Mouse (Mus musculus) spleen, embryonic (tissue): Measurements from ENCODE around the gene Trim46.

Experiments
- CTCF ChIA-PET: fragments of 350-600 bp; sonication (Branson Sonifier 250); formaldehyde crosslinking; loops from one replicate; lab custom pipeline; 2022; lab: Charles Lee

Trim46 gene

DNA sequence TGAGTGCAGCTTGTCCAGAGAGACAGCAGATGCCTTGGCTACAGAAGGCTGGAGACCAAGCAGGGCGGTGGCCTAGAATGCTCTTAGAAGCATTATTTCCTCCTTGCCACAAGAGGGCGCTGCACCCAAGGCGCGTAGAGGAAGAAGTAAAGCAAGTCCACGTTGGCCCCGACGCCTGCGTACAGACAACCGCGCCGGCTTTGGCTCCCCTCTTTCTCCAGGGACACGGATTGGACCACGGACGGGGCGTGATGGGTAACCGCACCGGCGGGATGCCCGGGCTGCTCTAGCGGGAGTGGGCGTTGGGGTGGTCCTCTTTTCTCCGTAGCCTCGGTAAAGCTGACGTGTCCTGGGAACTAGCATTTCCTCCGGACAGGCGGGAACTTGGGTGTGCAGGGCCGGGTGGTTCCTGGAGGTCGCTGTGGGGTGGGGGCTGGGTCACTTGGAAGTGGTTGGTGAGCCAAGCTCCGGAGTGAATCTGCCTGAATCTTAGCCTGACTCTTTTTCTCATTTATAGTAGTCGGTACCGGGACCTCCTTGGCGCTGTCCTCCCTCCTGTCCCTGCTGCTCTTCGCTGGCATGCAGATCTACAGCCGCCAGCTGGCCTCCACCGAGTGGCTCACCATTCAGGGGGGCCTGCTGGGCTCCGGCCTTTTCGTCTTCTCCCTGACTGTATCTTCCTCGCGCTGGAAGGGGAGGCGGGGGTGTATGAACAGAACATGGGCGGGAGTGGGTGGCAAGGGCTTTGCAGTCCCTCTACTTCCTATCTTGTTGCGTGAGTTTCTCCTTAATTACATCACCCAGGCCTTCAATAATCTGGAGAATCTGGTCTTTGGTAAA, at the start of gene Trim46:
Gene Trim46 (minus strand): TSS at position 49 of the 840 bp plus-strand sequence.
- CTCF ChIA-PET, result interaction anchor here (0.6 to 1.5 kb wide), 5 partner anchors 20 to 358 kb away, joined by 3 to 6 read pairs (median 5); partner anchors contain the start of genes Efna1 and Gba

DNA sequence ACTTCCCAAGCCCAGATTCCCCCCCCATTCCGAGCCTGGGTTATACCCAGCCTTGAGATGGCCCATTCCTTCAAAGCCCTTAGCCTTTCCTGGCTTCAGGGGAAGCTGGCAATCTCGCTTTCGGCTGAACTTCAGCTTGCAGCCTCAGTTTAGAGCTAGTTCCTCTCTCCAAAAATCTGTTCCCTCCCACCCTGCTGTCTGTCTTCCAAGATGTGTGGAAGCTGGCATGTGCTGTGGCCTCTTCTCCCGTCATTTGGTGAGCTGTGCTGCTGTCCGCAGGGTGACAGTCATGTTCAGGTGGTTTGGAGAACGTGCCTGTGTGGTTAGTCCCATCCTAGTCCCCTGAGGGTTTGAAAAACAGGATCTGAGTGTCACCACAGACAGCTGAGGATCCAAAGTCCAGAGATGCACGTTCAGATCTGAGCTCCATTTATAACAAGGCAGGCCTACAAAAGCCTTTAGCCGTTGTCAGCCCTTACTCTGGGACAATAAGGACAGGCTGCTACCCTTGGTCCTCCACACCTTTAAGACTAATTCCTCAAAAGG, 49.6 kb upstream of the Trim46 start:
- CTCF ChIA-PET, result no interaction called here

DNA sequence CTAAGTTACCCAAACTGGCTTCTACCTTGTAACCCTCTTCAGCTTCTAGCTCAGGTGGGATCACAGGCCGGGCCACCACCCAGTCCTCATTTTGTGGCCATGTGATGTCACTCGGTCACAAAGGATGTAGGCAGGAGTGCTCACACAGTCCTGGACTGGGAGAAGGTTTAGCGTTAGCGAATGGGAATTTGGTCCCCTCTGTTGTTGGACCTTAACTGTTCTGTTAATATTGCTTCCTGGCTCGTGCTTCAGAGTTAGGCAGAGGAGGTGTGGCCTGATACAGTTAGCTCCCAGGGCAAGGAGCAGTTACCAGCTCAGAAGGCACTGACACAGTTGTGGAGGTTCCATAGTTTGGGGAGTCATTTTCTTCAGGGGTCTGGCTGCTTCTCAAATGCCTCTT, 48.1 kb upstream of the Trim46 start:
- CTCF ChIA-PET, result interaction anchor here (1.0 kb wide), 1 partner anchor 45 kb away, joined by 3 read pairs; no protein-coding TSS in a partner anchor

DNA sequence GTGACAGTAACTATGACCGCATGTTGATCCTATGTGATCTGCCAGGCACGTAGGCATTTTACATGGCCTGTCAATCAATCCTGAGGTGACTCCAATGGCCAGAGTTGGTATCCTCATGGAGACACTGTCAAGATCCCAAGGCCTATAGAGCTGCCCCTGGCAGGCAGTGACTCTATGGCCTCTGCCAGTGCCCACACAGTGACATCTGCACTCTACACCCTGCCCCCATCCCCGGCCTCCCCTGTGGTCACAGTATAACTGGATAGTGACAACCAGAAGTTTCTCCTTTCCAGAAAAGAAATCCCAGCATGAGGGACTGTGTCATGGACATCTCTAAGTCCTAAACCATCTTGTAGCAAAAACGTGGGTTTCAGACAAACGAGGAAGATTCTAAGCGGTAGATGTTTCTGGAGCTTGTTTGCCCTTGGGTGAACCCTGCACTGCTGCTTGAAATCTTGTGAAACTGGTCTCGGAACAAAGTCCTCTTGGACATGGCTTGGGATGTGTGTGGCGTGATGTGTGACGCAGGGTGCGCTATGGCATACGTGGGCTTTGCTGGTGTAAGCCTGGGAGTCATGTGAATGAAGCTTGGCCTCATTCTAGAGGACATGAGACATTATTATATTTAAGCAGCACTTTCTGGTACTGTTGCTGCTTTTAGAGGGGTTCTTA, 47.3 kb upstream of the Trim46 start:
- CTCF ChIA-PET, result interaction anchor here (1.0 kb wide), 1 partner anchor 44 kb away, joined by 3 read pairs; no protein-coding TSS in a partner anchor

DNA sequence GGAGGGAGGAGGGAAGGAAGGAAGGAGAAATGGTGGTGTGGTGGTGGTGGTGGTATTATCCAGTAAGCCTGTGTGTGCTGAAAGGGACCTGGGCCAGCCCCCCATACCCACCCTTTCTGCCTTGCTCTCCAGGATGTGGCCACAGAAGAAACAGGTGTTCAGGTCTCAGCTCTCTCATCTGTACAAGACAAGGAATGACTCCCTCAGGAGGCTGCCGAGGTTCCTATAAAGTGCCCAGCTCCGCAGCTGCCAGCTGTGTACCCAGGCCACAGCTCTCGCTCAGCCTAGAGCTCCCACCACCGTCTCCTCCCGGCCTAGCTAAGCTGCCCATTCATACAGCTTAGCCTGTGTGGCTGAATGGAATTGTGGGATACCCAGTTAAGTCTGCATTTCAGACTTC, 46.2 kb upstream of the Trim46 start:
- CTCF ChIA-PET, result interaction anchor here (0.7 kb wide), 1 partner anchor 179 kb away, joined by 3 read pairs; no protein-coding TSS in a partner anchor

DNA sequence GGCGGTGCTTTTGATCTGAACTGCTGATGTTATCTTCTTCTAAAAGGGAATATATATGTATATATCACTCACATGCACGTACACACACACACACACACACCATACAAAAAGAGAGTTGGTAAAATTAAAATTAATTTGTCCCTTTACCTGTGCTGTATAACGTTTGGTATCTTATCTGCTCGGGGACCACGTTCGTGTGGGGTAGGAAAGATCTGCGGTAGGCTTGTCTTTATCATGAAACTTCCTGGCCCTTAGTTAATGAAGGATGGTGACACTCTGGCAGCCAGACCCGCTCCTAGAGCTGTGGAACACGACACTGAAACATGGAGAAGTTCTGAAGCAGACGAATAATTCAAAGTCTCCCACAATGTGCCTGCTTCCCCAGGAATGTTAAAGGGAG, 45.8 kb upstream of the Trim46 start:
- CTCF ChIA-PET, result interaction anchor here (0.7 kb wide), 1 partner anchor 179 kb away, joined by 3 read pairs; no protein-coding TSS in a partner anchor

DNA sequence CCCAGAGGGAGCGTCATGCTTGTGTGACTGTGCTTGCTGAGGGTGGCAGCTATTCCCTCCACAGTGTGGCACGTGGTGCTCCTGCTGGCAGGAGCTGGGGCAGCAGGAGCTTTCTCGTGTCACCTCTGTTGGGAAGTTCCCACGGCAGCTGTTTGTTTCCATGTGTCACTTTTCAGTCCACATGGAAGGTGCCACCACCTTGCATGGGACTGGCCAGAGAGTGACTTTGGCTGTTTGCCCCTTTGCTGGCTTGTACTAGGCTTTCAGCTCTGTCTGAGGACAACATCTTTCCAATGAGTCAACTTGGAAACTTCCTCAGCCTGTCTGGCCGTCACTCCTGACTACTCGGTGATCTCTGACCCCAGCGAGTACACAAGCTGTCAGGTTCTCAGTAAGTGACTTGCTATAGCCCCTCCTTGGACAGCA, 42.4 kb upstream of the Trim46 start:
- CTCF ChIA-PET, result no interaction called here

DNA sequence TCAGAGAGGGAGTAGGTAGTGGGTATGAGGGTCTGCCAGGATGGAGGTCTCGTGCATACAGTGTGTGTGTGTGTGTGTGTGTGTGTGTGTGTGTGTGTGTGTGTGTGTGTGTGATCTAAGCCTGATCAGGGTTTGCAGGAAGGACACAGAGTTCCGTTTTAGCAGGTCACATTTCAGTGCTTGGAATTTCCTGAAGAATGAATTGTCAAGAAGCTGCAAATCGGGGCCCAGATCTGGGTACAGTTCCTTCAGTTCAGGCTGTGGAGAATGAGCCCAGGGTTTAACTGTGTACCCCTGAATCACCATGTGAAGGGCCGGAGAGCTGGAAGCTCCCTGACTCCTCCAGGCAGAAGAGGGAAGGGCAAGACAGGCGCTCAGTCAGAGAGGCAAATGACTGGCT, 41.2 kb upstream of the Trim46 start:
- CTCF ChIA-PET, result interaction anchor here (0.6 kb wide), 2 partner anchors 37 to 237 kb away, joined by 3 to 20 read pairs; no protein-coding TSS in a partner anchor

DNA sequence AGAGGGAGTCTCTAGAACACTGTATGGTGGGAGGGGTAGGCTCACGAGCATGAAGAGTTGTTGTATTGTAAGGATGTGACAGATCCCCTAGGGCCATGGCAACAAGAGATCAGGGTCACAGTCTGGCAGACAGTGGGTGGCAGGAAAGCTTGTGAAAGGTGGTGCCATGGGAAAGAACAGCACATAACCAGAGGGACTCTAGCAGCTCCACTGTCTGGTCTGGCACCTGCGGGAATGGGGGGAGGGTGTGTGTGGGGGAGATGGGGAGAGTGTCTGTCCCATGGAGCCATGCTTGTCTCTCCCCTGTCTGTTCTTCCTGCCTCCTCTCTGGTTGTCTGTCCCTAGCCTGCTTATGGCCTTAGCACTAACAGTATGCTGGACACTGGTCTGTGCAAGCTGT, 39.4 kb upstream of the Trim46 start:
- CTCF ChIA-PET, result no interaction called here

DNA sequence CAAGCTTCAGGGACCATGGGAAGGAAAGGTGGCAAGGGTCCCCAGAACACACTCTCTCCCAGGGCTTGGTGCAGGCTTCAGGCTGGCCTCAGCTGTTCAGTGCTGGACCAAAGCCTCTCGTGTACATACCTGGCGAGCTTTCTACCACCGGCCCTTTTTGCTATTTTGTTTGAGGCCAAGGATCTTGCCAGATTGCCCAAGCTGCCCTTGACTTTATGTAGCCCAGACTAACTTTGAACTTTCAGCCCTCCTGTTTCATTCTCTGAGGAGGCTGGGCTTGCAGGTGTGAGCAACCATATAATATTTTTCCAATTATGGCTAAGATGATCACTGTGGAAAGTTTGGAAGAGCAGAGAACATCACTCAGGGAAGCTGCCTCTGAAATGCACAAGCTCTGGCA, 38.2 kb upstream of the Trim46 start:
- CTCF ChIA-PET, result interaction anchor here (0.6 to 1.1 kb wide), 2 partner anchors 15 to 21 kb away, joined by 3 read pairs; no protein-coding TSS in a partner anchor

DNA sequence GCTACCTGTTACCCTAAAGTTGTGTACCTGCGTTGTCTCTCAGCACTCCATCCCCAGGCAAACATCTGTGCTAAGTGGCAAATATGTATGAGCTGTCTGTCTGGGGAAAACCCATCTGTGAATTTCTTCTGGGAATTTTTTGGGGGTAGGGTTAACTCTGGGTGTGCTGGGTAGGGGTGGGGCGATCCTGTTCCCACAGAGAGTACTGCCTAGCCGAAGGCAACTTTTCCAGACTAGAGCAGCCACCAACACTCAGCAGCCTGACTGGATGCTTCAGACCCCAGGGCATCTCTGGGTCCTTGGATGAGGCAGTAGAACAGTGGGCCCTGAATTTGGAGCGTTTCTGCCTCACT, 36.2 kb upstream of the Trim46 start:
- CTCF ChIA-PET, result interaction anchor here (0.7 to 2.1 kb wide), 4 partner anchors 15 to 1114 kb away, joined by 3 to 12 read pairs (median 4); no protein-coding TSS in a partner anchor

DNA sequence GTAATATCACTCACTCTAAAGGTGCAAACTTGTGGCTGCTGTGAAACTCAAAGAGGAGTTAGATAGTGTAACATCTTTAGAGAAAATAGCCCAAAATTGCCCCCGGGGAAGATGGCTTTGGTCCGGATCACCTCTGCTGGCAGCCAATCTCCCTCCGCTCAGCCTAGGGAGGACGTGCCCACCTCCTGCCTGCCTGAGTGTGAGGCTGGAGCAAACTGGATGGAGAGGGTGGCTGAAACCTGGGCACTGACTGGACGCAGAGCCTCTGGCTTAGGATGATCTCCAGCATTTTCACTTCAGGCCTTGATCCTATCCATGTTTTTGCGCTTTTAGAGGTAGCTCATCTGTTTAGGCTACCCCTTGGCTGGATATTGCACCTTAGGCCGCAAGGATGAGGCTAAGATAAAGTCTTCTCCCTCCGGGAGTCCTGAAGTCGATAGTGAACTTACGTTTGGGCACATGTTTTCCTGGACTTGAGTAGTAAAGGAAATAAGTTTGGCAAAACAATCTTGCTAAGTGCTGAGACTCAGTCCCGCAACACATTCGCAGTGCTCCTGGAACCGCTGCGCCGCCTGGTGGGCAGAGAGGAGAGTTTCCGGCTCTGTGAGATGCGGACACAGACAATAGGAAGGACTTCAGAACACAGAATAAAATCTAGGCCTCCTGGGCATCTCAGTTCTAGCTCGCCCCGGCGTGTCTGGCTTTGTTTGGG, 35.6 kb upstream of the Trim46 start:
- CTCF ChIA-PET, result interaction anchor here (0.7 to 2.1 kb wide), 3 partner anchors 15 to 38 kb away, joined by 3 to 12 read pairs (median 3); no protein-coding TSS in a partner anchor

DNA sequence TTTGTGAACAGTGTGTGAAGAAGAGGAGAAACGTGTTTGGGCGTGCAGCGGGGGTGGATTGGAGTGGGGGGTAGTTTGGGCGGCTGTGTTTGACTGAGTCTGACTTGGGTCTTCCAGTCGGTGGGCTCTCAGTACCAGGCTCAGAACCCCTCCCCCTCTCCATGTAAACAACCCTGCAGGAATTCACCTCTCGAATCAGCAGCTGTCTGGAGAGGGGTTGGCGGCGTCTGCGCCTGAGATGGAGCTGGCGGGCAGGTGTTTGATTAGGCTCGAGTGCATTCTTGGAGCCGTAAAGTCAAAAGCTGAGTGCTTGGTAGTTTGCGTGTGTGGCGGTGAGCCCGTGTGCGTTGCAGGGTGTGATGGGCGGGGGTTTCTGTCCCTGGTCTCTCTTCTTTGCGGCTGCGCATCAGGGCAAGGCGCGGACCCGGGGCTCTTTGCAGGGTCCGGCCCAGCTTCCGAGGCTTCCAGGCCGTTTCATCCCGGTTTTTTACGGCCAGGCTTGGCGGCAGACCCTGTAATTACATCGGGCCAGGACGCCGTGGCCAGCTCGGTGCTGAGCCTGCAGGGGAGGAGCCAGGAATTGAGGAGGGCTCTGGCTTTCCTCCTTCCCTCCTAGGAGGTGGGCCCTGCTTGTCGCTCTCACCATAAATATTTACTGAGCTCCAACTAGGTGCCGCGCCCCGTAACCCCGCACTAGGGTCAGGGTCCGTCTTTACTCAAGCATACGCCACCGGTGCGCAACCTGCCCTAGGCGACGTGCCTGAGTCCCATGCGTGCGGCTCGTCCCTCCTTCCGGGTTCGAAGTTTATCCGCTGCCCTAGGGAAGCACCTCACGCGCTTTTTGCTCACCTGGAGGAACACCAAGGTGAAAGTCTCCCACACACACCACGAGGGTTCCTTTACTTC, 34.8 kb upstream of the Trim46 start, which contains the start of gene Efna1:
Gene Efna1 (minus strand): TSS at position 537 of the 906 bp plus-strand sequence.
- CTCF ChIA-PET, result interaction anchor here (0.8 to 2.1 kb wide), 4 partner anchors 14 to 70 kb away, joined by 3 to 12 read pairs (median 4); partner anchors contain the start of genes Krtcap2 and Trim46

DNA sequence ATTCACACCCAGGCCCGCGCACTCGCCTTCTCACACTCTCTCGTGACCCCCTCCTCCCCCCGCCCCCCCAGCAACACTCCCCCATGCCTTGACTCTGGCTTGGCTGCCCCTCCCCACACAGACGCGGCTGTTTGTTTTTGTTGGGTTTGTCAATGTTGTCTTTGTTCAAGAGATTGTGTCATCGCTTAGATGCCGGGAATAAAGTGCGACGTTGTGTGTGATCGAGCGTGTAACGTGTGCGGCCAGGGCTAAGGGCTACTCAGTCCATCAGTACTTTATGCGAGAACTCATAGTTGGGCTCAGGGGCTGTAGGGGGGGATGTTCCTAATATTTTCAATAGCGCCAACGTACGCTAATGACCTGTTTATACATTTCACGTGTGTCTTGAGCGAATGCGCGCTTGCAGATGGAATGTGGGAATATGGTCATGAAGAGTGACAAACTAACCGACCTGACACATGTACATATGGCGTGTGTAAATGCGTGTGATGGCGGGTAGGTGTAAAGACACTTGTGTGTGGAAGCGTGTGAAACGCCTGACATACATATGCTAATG, 34.0 kb upstream of the Trim46 start:
- CTCF ChIA-PET, result interaction anchor here (0.7 to 1.1 kb wide), 2 partner anchors 34 to 319 kb away, joined by 3 to 5 read pairs; partner anchors contain the start of genes Krtcap2 and Trim46

DNA sequence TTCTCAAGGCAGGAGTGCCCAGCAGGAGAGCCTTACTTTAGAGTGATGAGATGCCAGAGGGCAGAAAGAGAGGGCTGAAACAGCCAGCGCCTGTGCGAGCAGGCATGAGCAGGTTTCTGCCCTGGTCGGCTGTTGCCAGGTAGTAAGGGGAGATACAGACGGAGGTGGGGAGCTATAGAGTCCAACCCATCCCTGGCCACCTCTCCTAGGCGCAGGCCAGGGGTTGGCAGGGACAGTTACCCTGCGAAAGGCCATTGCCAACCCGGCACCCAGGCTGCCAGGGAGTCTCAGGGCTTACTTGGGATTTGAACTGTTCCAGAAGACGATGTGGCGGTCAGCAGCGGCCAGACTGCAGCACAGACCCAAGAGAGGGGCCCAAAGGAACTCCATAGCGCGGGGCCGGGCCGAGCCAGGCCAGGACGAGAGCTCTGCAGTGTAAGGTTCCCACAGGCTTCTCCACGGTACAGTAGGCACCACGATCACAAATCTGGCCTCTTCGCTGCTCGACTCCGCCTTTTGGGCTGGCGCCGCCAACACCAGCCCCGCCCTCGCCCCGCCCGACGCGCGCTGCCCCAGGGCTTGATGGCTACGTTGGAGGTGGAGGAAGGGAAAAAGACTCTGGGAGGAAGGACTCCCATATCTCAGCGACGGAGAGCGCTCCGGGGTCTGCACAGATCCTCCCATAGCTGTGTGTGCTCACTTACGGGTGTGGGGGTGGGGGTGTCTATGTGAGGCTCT, 33.2 kb upstream of the Trim46 start:
- CTCF ChIA-PET, result interaction anchor here (0.7 kb wide), 1 partner anchor 320 kb away, joined by 3 read pairs; no protein-coding TSS in a partner anchor

DNA sequence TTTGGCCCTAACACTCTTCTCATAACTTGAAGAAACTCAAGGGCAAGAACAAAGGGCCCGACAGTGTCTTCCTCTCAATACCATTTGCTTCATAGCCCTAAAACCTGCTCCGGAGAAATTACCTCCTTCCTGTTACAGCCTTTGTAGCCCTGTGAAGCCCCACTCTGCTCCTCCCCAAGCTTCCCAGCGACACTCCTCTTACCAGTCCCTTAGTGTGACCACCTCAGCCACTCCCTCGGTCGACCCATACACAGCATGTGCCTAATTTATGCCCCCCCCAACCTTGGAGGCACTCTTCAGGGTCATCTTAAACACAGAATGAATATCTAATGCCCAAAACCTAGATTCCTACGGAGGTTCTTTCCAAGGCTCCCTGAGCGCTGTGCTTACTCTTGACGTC, 32.5 kb upstream of the Trim46 start:
- CTCF ChIA-PET, result no interaction called here

DNA sequence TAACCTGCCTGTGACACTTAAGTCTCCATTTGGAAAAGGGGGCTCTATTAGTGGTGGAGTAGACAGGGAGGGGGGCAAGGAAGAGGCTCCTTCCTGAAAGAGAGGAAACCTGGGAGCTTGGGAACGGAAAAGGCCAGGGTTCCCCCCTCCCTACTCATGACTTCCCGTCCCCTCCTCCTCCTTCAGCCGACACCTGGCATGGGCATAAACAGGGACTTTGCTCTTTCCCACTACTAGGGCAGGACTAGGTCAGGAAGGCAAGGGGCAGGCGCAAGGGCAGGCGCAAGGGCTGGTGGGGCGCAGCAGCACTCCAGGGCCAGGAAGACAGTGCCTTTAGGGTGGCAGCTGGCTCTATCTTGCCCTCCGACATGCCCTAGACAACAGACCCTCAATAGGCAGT, 32.0 kb upstream of the Trim46 start:
- CTCF ChIA-PET, result no interaction called here

DNA sequence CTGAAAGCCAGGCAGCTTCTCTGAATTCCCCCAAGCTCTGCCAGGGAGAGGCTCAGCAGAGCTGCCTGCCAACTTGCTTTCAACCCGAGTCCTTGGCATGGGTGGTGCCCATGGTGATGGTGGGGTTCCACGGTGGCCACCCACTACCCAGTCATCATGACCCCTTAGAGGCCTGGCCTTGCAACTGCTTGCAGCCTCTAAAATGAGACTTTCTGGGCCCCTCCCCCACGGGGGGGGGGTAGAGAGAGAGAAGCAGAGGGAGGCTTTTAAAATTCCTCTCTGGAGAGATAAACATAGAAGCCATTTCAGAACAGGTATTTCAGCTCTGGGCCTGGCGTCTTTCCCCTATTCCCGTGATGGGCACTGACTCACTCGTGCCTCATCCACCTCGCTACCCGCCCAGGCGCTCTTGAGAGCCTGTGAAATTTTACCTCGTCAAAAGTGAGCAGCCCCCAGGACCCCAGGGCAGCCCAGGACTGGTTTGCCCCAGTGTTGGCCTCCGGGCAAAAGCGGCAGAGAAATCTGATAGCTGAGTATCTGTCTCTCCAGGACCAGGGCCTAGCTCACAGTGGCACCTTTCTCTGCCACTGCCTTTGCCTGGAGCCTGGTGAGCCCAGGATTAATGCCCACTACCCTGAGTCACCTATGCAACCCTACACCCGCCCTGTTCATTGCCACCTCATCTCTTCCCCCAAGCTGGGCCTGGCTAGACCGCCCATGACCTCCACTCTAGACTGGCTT, 31.3 kb upstream of the Trim46 start:
- CTCF ChIA-PET, result no interaction called here
